ENCODE assay signal across 15 mouse cellular contexts in the genomic region with DNA sequence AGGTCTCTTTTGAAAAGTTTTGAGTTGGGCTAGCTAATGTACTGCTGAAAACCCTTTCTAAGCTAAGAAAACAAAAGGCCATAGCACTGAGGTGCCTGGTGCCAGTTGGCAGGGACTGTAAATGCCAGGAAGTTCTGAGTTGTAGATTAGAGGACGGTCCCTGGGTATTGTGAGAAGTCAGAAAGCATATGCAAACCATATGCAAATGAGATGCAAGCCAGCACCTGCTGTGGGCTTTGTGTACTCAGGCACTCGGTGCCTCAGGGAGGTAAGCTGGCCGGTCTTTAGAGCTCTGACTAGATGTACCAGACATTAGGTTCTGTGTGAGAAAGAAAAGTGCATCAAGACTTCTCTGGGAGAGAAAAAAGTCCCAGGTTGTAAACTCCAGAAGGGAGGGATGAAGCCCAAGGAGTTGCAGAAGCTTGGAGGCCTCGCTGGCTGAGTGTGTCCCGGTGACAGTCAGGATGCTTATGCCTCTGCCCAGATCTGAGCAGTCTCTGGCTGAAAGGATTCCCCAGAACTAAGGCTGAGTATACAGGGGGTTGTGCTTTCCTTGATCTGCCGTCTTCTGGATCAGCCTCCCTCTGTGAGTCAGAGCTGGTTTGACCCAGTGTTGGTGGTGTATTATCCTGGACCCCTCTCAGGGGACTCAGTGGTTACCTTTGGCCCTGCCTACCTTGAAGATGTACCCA.
DNase-seq lines count a peak whose midpoint lies in the region; ATAC-seq and TF ChIP-seq lines count a peak whose summit lies in the region.
"Had no signal": no experiment of that assay in that cellular context is flagged by ENCODE, and none has a peak within 500 bp of the region (broad histone marks: within the 10 kb centered on the region; RNA-seq: fewer than 3 reads in every experiment).

No protein-coding gene starts in this region.

- no peak for TF ChIP-seq EP300 in lung, postnatal 0 days (IDR thresholded peaks at IDR 0.05)

- H3K9ac ChIP-seq in lung, postnatal 0 days (replicated peaks; ENCODE audit: low read depth): no peak overlapping the region
- no peak overlapping the region for H3K9ac ChIP-seq in forebrain, embryonic 16.5 days (replicated peaks; ENCODE audit: low read depth, low read length)
- H3K9ac ChIP-seq in neural tube, embryonic 15.5 days (replicated peaks): no peak overlapping the region
- H3K9ac ChIP-seq: embryonic facial prominence, embryonic 13.5 days; intestine, embryonic 15.5 days; limb, embryonic 15.5 days; lung, embryonic 15.5 days had no signal

- no peak overlapping the region for H3K4me2 ChIP-seq in lung, postnatal 0 days (replicated peaks; ENCODE audit: low read depth, low read length)
- no peak overlapping the region for H3K4me2 ChIP-seq in forebrain, embryonic 16.5 days (ENCODE audit: low read length)
- no peak overlapping the region for H3K4me2 ChIP-seq in neural tube, embryonic 15.5 days
- H3K4me2 ChIP-seq: embryonic facial prominence, embryonic 13.5 days; intestine, embryonic 15.5 days; limb, embryonic 15.5 days; lung, embryonic 15.5 days had no signal

- TF ChIP-seq CTCF in lung, postnatal 0 days (IDR thresholded peaks at IDR 0.05): no peak

- no peaks in the 10 kb centered on the region for H3K4me1 ChIP-seq in lung, postnatal 0 days (ENCODE audit: insufficient read depth, low read depth, low read length)
- peaks cover 24% of the 10 kb centered on the region for H3K4me1 ChIP-seq in forebrain, embryonic 16.5 days (replicated peaks; ENCODE audit: control insufficient read depth, insufficient read depth, low read length)
- H3K4me1 ChIP-seq in midbrain, embryonic 10.5 days: peaks cover 35% of the 10 kb centered on the region
- H3K4me1 ChIP-seq in neural tube, embryonic 15.5 days: peaks cover 21% of the 10 kb centered on the region
- H3K4me1 ChIP-seq: embryonic facial prominence, embryonic 13.5 days; intestine, embryonic 15.5 days; lung, embryonic 15.5 days had no signal

- H3K27ac ChIP-seq in lung, postnatal 0 days (ENCODE audit: low read length): no peak overlapping the region
- H3K27ac ChIP-seq in forebrain, embryonic 16.5 days (ENCODE audit: low read length): peak overlapping the region; percentile 79
- H3K27ac ChIP-seq in midbrain, embryonic 10.5 days (replicated peaks): peak overlapping the region; percentile 67
- no peak overlapping the region for H3K27ac ChIP-seq in neural tube, embryonic 15.5 days (replicated peaks)
- H3K27ac ChIP-seq: embryonic facial prominence, embryonic 13.5 days; intestine, embryonic 15.5 days; limb, embryonic 15.5 days; lung, embryonic 15.5 days had no signal

- no peaks in the 10 kb centered on the region for H3K36me3 ChIP-seq in lung, postnatal 0 days (ENCODE audit: insufficient read depth, low read length)
- no peaks in the 10 kb centered on the region for H3K36me3 ChIP-seq in forebrain, embryonic 16.5 days (ENCODE audit: control insufficient read depth, insufficient read depth)
- H3K36me3 ChIP-seq in midbrain, embryonic 10.5 days: no peaks in the 10 kb centered on the region
- H3K36me3 ChIP-seq in neural tube, embryonic 15.5 days: no peaks in the 10 kb centered on the region
- H3K36me3 ChIP-seq: embryonic facial prominence, embryonic 13.5 days; intestine, embryonic 15.5 days; limb, embryonic 15.5 days; lung, embryonic 15.5 days had no signal

- WGBS in lung, postnatal 0 days: 41% methylated on average over 6 of the region's 6 CpGs
- WGBS in forebrain, embryonic 16.5 days: 5% methylated on average over 6 of the region's 6 CpGs
- WGBS in midbrain, embryonic 10.5 days: 24% methylated on average over 6 of the region's 6 CpGs
- 16% methylated on average over 6 of the region's 6 CpGs for WGBS in neural tube, embryonic 15.5 days

- H3K27me3 ChIP-seq in lung, postnatal 0 days (replicated peaks; ENCODE audit: insufficient read depth, low read length): no peaks in the 10 kb centered on the region
- H3K27me3 ChIP-seq in forebrain, embryonic 16.5 days (replicated peaks; ENCODE audit: control insufficient read depth, insufficient read depth, low read length): no peaks in the 10 kb centered on the region
- no peaks in the 10 kb centered on the region for H3K27me3 ChIP-seq in midbrain, embryonic 10.5 days (ENCODE audit: low read depth, poor library complexity, severe bottlenecking)
- no peaks in the 10 kb centered on the region for H3K27me3 ChIP-seq in neural tube, embryonic 15.5 days (replicated peaks)
- H3K27me3 ChIP-seq: embryonic facial prominence, embryonic 13.5 days; intestine, embryonic 15.5 days; limb, embryonic 15.5 days; lung, embryonic 15.5 days had no signal

- no peaks in the 10 kb centered on the region for H3K9me3 ChIP-seq in lung, postnatal 0 days (ENCODE audit: low read length)
- H3K9me3 ChIP-seq in forebrain, embryonic 16.5 days (ENCODE audit: control insufficient read depth, low read length): no peaks in the 10 kb centered on the region
- no peaks in the 10 kb centered on the region; the same call in 1 of the 2 replicates for H3K9me3 ChIP-seq in midbrain, embryonic 10.5 days (replicated peaks)
- H3K9me3 ChIP-seq in neural tube, embryonic 15.5 days (replicated peaks): no peaks in the 10 kb centered on the region
- H3K9me3 ChIP-seq: embryonic facial prominence, embryonic 13.5 days; intestine, embryonic 15.5 days; limb, embryonic 15.5 days; lung, embryonic 15.5 days had no signal

- peak; percentile 9 for DNase-seq in lung, postnatal 0 days (ENCODE audit: low spot score)
- no peak for DNase-seq in lung, postnatal 25 days (ENCODE audit: low spot score)
- DNase-seq in midbrain, embryonic 10.5 days (ENCODE audit: low spot score): no peak
- no peak for DNase-seq in testis, postnatal 14 days (ENCODE audit: low spot score)
- no peak for DNase-seq in lung, postnatal 14 days
- no peak for DNase-seq in natural killer cell, adult 2 months (ENCODE audit: low spot score in 2 of 2)
- DNase-seq: cerebellum, adult 9-10 months; heart, adult 11 months; kidney, postnatal 36 days had no signal

- ATAC-seq in lung, postnatal 0 days: no peak
- peak; percentile 78 for ATAC-seq in forebrain, embryonic 16.5 days
- ATAC-seq in neural tube, embryonic 15.5 days (ENCODE audit: low FRiP score): peak; percentile 25; the same call in 1 of the 2 replicates
- ATAC-seq: intestine, embryonic 15.5 days had no signal

- H3K4me3 ChIP-seq in lung, postnatal 0 days (ENCODE audit: low read depth, low read length): no peak overlapping the region
- no peak overlapping the region for H3K4me3 ChIP-seq in forebrain, embryonic 16.5 days (replicated peaks; ENCODE audit: low read length)
- H3K4me3 ChIP-seq in midbrain, embryonic 10.5 days: no peak overlapping the region
- no peak overlapping the region for H3K4me3 ChIP-seq in neural tube, embryonic 15.5 days (replicated peaks)
- H3K4me3 ChIP-seq: embryonic facial prominence, embryonic 13.5 days; intestine, embryonic 15.5 days; limb, embryonic 15.5 days; lung, embryonic 15.5 days had no signal

Comparison
In these comparisons a context has a peak if more than half of its experiments do, and no peak if none do; other contexts are left out.
1. H3K27ac ChIP-seq: peak in forebrain, embryonic 16.5 days (single experiment) and midbrain, embryonic 10.5 days (single experiment); none in lung, postnatal 0 days (single experiment) and neural tube, embryonic 15.5 days (single experiment).